Mouse (Mus musculus) intestine, embryonic 15.5 days (tissue): ENCODE results near the gene Wdr34. TPM values are rescaled to one million over a fixed set of nuclear protein-coding genes. Genes with fewer than 3 reads are reported as not detected.

ENCODE experiments used
- ATAC-seq: fragments of 200-750 bp; cut with Nextera tagmentation; 2 replicates; pipeline ENCODE4 v1.8.0; 2017; ENCODE audit warnings: moderate TSS enrichment, moderate library complexity
- H3K27ac ChIP-seq: fragments of 300-500 bp; sonication (generic); 2 replicates; pipeline ENCODE4 v1.5.1; 2015; ENCODE audit warnings: mild to moderate bottlenecking, inconsistent platforms
- H3K27me3 ChIP-seq: fragments of 300-500 bp; sonication (generic); replicated peaks from 2 replicates; pipeline ENCODE4 v1.6.1; 2015; ENCODE audit warnings: inconsistent platforms
- H3K36me3 ChIP-seq: fragments of 300-500 bp; sonication (generic); 2 replicates; pipeline ENCODE4 v1.6.1; 2015; ENCODE audit warnings: inconsistent platforms
- H3K4me1 ChIP-seq: fragments of 300-500 bp; sonication (generic); replicated peaks from 2 replicates; pipeline ENCODE4 v1.6.1; 2015; ENCODE audit warnings: inconsistent platforms
- H3K4me2 ChIP-seq: fragments of 300-500 bp; sonication (generic); replicated peaks from 2 replicates; pipeline ENCODE4 v1.6.1; 2015; ENCODE audit warnings: mild to moderate bottlenecking, inconsistent platforms
- H3K4me3 ChIP-seq: fragments of 300-500 bp; sonication (generic); replicated peaks from 2 replicates; pipeline ENCODE4 v1.5.1; 2015; ENCODE audit warnings: inconsistent platforms
- H3K9ac ChIP-seq: fragments of 300-500 bp; sonication (generic); 2 replicates; pipeline ENCODE4 v1.6.1; 2015; ENCODE audit warnings: inconsistent platforms
- H3K9me3 ChIP-seq: fragments of 300-500 bp; sonication (generic); 2 replicates; pipeline ENCODE4 v1.6.1; 2016; ENCODE audit warnings: inconsistent platforms
- WGBS: fragments of 180-500 bp; shearing (Covaris S2); methylation state at CpG from one replicate; pipeline ENCODE4 v1.1.7; 2015; 5-methylcytosine and 5-hydroxymethylcytosine counted together
- polyA plus RNA-seq: library from polyadenylated mRNA; unstranded; fragments of >200 nt; fragmentation: Nextera tagmentation; extraction: Ambion mirVana; gene quantifications from 2 replicates; pipeline ENCODE4 v1.2.1, GENCODE M21; 2015

Gene Wdr34
- polyA plus RNA-seq: 20.9 and 24.7 TPM in 2 replicates

DNA sequence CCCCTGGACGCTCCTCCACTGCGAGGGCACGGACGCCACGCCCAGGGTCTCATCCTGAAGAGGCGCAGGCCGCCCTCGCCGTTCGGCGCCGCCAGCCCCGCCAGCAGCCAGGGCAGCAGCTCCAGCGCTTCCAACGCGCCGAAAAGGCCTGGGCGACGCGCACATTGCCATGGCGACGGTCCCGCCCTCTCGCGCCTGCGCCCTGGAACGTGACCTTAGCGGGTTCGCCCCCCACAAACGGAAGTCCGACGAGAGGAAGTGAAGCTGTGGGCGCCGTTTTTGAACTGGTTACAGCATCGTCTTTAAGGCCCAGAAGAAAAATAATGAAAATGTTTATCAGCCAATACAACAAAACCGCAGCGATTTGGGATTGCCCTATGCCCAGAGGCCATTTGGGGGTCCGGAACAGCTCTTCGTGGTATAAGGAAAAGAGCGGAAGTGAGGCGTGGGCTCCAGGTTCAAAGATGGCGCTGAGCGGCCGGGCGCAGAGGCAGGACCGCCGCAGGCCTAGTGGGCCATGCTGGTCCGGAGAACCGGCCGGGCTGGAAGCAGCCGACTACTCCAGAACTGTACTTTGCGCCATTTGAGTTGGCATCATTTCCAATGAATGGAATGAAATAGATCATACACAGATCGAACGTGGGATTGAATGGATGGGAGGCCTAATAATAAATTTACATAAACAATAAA lies at the start of gene Wdr34:
Gene Wdr34 (minus strand): TSS at position 183 of the 690 bp plus-strand sequence.
- no peaks in the 10 kb centered on the region for H3K36me3 ChIP-seq
- no peaks in the 10 kb centered on the region for H3K27me3 ChIP-seq
- no peaks in the 10 kb centered on the region for H3K9me3 ChIP-seq
- H3K4me2 ChIP-seq: peak within 1 kb of the TSS; percentile 64
- under 1% methylated on average over 54 of the region's 54 CpGs for whole genome bisulfite sequencing
- ATAC-seq: peak; percentile 98
- no peaks in the 10 kb centered on the region for H3K4me1 ChIP-seq
- H3K4me3 ChIP-seq: peak within 1 kb of the TSS; percentile 65
- peak within 1 kb of the TSS; percentile 62 for H3K9ac ChIP-seq
- H3K27ac ChIP-seq: peak within 1 kb of the TSS; percentile 85

DNA sequence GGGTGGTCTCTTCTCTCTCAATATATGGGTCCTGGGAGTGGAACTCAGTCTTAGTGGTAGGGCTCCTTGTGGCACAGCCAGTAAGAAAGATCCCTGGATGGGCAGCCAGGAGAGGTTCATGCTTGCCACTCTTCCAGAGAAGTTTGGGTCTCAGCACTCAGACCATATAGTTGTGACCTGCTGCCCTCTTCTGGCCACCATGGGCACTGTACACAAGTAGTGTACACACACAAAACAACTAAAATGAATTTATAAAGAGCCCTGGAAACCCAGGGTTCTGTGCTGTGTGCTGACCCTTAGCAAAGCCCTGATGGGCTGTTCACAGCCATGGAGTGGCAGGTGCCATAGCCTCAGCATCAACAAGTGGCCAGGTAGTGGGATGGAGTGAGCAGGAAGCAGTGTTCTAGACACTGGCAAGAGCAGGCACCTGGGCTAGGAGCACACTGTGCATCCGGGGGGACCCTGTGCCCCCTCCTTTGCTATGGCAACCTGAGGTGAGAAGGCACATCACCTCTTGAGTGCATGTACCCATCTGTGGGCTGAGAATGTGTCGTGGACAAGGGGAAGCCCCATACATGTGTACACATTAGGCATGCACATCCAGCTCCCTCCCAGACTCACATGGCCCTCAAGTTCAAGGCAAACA lies 47.3 kb upstream of the Wdr34 start:
- whole genome bisulfite sequencing: 83% methylated on average over 2 of the region's 2 CpGs
- peaks cover 9% of the 10 kb centered on the region; the same call in 1 of the 2 replicates for H3K4me1 ChIP-seq
- 0 out of 2 replicates have a peak, but pooled peaks cover 12% of the 10 kb centered on the region for H3K36me3 ChIP-seq
- no peak overlapping the region for H3K9ac ChIP-seq
- H3K9me3 ChIP-seq: no peaks in the 10 kb centered on the region
- H3K27me3 ChIP-seq: no peaks in the 10 kb centered on the region
- H3K4me2 ChIP-seq: no peak overlapping the region
- no peak overlapping the region for H3K4me3 ChIP-seq
- no peak for ATAC-seq
- H3K27ac ChIP-seq: no peak overlapping the region

GRCm38 (mm10) chr2:30094208-30094588 lies 45.5 kb upstream of the Wdr34 start:
- 3% methylated on average over 13 of the region's 13 CpGs for WGBS
- H3K9me3 ChIP-seq: no peaks in the 10 kb centered on the region
- 0 out of 2 replicates have a peak, but pooled peaks cover 9% of the 10 kb centered on the region for H3K36me3 ChIP-seq
- peak overlapping the region; percentile 83 for H3K27ac ChIP-seq
- H3K4me3 ChIP-seq: peak overlapping the region; percentile 71
- no peaks in the 10 kb centered on the region for H3K27me3 ChIP-seq
- H3K4me2 ChIP-seq: peak overlapping the region; percentile 83
- peaks cover 9% of the 10 kb centered on the region; the same call in 1 of the 2 replicates for H3K4me1 ChIP-seq
- ATAC-seq: peak; percentile 6; the same call in 1 of the 2 replicates
- H3K9ac ChIP-seq: peak overlapping the region; percentile 70

DNA sequence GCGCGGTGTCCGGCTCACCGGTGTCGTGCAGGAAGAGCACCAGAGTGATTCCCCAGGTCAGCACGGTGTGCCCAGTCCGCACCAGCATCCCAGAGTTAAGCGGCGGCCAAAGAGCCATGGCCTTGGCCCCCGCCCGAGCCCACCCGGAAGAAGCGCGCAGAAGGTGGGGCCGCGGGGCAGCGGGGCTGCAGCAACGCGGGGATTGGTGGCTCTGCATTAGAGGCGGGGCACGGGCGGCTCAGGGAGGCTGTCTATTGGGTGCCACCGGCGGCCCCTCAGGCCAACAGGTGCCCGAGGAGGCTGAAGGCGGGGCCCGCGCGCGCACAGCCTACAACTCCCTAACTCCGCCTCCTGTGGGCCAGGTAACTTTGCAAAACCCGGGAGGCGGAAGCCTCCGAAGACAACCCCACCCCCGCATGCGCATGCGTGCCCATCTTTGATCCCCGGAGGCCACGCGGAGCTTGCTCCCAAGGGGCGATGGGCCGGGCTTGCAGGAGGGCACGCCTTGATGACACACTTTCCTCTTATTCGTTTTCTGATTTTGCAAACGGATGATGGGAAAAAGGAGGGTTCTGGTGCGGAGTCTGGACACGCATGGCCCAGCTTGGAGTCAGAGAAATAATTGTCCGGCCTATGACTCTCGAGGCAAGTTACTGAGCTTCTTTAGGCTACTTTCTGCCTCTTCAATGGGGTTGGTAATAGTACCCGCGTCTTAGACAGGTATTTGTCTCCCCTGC lies 45.0 kb upstream of the Wdr34 start, which contains the start of gene Zdhhc12:
Gene Zdhhc12 (minus strand): TSS at position 178 of the 737 bp plus-strand sequence.
- under 1% methylated on average over 51 of the region's 51 CpGs for WGBS
- Histone ChIP-seq H3K36me3 (0 out of 2 replicates have a peak, but pooled peaks cover 9% of the 10 kb centered on the region), H3K27me3 (no peaks in the 10 kb centered on the region), H3K27ac (peak within 1 kb of the TSS; percentile 83), H3K4me3 (peak within 1 kb of the TSS; percentile 71), H3K4me1 (peaks cover 9% of the 10 kb centered on the region; the same call in 1 of the 2 replicates), H3K4me2 (peak within 1 kb of the TSS; percentile 83), H3K9me3 (no peaks in the 10 kb centered on the region), H3K9ac (peak within 1 kb of the TSS; percentile 70)
- peak; percentile 98 for ATAC-seq

DNA sequence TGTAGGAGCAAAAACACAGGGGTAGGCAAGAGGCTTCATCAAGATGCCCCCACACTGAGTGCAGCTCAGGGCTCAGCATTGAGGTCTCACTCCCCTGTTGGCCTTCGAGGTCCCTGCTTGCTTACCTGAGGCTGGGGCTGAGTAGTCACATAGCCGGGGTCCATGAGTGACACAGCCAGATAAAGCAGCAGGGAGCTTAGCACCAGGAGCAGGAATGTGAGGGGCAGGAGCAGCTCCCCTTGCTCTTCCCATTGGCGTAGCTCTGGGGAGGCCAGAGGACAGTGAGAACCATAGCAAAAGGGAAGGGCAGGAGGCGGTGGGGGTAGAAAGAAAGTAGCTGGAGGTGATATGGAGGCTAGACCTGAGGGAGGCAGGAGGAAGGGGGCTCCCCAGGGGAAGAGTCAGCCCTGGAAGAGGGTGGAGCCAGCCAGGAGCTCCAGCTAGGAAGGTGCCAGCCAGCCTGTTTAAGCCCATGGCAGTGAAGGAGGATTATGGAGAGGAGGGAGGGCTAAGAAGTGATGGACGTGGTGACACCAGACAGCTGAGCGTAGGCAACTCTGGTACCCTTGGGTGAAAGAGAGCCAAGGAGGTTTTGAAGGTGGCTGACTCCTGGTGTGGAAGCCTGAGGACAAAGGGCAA lies 43.7 kb upstream of the Wdr34 start:
- Histone ChIP-seq H3K9me3 (no peaks in the 10 kb centered on the region), H3K36me3 (0 out of 2 replicates have a peak, but pooled peaks cover 9% of the 10 kb centered on the region), H3K9ac (peak overlapping the region; percentile 70), H3K4me2 (peak overlapping the region; percentile 83), H3K27me3 (no peaks in the 10 kb centered on the region), H3K27ac (peak overlapping the region; percentile 83; the same call in 1 of the 2 replicates), H3K4me1 (peaks cover 14% of the 10 kb centered on the region; the same call in 1 of the 2 replicates), H3K4me3 (peak overlapping the region; percentile 71)
- 46% methylated on average over 6 of the region's 6 CpGs for WGBS
- ATAC-seq: no peak

DNA sequence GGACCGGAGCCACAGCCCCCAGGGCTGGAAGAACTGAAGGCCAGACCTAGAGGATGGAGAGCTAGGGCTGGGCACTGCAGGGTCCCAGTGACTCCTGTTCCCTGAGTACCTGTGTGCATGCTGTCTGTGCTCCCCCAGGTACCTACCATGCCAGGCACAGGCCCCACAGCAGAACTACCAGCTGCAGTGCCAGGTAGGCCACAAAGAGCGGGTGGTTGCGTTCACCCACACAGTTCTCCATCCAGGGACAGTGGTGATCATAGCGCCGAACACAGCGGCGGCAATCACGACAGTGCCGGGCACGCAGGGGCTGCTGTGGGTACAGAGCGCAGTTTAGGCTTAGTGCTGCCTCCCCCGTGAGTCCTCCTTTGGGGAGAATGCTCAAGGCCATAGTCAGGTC lies 42.8 kb upstream of the Wdr34 start:
- Histone ChIP-seq H3K27ac (no peak overlapping the region), H3K36me3 (0 out of 2 replicates have a peak, but pooled peaks cover 13% of the 10 kb centered on the region), H3K9me3 (no peaks in the 10 kb centered on the region), H3K9ac (no peak overlapping the region), H3K4me2 (no peak overlapping the region), H3K4me1 (peaks cover 14% of the 10 kb centered on the region; the same call in 1 of the 2 replicates), H3K4me3 (no peak overlapping the region), H3K27me3 (no peaks in the 10 kb centered on the region)
- no peak for ATAC-seq
- WGBS: 95% methylated on average over 12 of the region's 12 CpGs

GRCm38 (mm10) chr2:30087310-30087709 lies 38.6 kb upstream of the Wdr34 start:
- WGBS: 89% methylated on average over 4 of the region's 4 CpGs
- H3K36me3 ChIP-seq: 0 out of 2 replicates have a peak, but pooled peaks cover 13% of the 10 kb centered on the region
- H3K4me1 ChIP-seq: peaks cover 10% of the 10 kb centered on the region; the same call in 1 of the 2 replicates
- no peak overlapping the region for H3K27ac ChIP-seq
- H3K9ac ChIP-seq: no peak overlapping the region
- no peak overlapping the region for H3K4me3 ChIP-seq
- H3K27me3 ChIP-seq: no peaks in the 10 kb centered on the region
- no peaks in the 10 kb centered on the region for H3K9me3 ChIP-seq
- no peak for ATAC-seq
- no peak overlapping the region for H3K4me2 ChIP-seq

DNA sequence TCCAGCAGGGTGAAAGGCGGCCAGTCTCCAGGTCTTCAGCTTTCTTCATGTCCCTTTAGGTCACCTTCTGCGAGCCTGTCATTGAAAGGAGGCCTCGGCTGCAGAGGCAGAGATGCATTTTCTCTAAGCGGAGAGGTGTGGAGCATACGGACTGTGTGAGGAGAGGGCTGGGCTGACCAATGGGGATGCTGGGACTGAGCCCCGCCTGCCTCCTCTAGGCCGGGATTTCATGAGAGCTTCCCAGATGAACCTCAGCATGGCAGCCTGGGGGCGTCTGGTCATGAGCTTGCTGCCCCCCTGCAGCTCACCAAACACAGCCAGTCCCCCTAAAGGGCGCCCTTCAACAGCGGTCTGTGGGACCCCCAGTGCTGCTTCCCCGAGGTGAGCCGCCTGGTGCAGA lies 36.0 kb upstream of the Wdr34 start:
- H3K4me1 ChIP-seq: 0 out of 2 replicates have a peak, but pooled peaks cover 10% of the 10 kb centered on the region
- H3K27ac ChIP-seq: no peak overlapping the region
- no peaks in the 10 kb centered on the region for H3K27me3 ChIP-seq
- H3K36me3 ChIP-seq: 0 out of 2 replicates have a peak, but pooled peaks cover 4% of the 10 kb centered on the region
- peak overlapping the region; percentile 20 for H3K4me3 ChIP-seq
- H3K9me3 ChIP-seq: no peaks in the 10 kb centered on the region
- H3K9ac ChIP-seq: peak overlapping the region; percentile 34
- H3K4me2 ChIP-seq: peak overlapping the region; percentile 57
- 23% methylated on average over 12 of the region's 12 CpGs for WGBS
- peak; percentile 57 for ATAC-seq

DNA sequence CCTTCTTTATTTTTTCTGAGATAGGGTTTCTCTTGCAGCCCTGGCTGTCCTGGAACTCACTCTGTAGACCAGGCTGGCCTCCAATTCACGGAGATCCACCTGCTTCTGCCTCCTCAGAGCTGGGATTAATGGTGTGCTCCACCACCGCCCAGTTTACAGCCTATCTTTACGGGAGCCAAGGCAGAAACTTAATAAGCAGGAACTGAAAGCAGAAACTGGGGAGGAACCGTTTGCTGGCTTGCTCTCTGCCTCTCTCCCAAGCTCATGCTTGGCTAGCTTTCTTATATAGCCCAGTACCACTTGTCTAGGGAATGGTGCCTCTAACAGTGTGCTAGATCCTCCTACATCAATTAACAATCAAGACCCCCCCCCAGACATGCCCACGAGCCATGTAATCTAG lies 35.4 kb upstream of the Wdr34 start:
- Histone ChIP-seq H3K4me1 (0 out of 2 replicates have a peak, but pooled peaks cover 12% of the 10 kb centered on the region), H3K4me3 (no peak overlapping the region), H3K9me3 (no peaks in the 10 kb centered on the region), H3K4me2 (peak overlapping the region; percentile 57; the same call in 1 of the 2 replicates), H3K27ac (no peak overlapping the region), H3K9ac (no peak overlapping the region), H3K27me3 (no peaks in the 10 kb centered on the region), H3K36me3 (0 out of 2 replicates have a peak, but pooled peaks cover 4% of the 10 kb centered on the region)
- no peak for ATAC-seq
- 57% methylated on average over 5 of the region's 5 CpGs for WGBS

DNA sequence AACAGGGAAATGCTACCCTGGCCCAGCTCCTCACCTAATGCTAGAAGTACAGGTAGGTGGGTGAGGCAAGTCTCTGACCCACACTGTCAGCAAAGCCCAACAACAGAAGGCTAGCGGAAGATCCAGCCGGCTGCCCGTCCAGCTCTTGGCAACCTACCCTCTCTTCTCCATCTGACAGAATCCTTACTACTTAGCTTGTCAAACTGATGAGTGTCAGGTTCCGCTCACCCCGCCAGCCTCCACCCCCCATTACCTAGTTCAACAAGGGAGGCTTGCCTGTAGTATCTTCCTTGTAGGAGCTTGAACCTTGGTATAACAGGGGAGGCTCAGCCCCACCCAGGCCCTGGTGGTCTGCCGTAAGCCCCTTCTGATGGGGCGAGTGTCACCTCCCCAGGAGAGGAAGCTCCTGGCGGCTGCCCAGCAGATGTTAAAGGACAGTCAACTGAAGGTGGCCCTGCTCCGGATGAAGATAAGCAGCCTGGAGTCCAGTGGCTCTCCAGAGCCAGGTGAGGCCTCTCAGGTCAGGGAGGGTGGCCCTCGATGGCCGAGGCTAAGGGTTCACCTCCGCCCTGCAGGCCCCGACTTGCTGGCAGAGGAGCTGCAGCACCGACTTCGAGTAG lies 31.6 kb upstream of the Wdr34 start:
- Histone ChIP-seq H3K36me3 (no peaks in the 10 kb centered on the region), H3K27ac (no peak overlapping the region), H3K9me3 (no peaks in the 10 kb centered on the region), H3K4me3 (no peak overlapping the region), H3K9ac (no peak overlapping the region), H3K4me2 (no peak overlapping the region), H3K27me3 (no peaks in the 10 kb centered on the region), H3K4me1 (peaks cover 21% of the 10 kb centered on the region)
- ATAC-seq: no peak
- WGBS: 86% methylated on average over 15 of the region's 15 CpGs

DNA sequence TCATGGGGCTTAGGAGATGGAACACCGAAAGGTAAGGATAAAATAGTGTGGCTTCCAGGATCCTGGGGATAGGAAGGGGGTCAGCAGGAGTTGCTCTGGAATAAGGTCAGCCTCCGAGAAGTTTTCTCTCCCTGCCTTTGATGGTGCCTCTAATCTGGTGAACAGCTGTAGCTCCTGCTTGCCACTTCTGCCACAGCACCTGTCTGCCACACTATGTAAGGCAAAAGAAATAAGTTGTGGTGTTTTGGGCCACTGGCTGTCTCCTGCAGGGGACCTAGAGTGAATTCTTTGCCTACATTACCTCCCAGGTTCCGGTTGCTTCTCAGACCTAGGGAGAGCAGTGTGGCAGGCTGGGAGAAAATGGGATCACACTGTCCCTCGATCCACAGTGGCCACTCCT lies 30.1 kb upstream of the Wdr34 start:
- H3K9ac ChIP-seq: peak overlapping the region; percentile 61; the same call in 1 of the 2 replicates
- no peaks in the 10 kb centered on the region for H3K27me3 ChIP-seq
- peaks cover 16% of the 10 kb centered on the region for H3K4me1 ChIP-seq
- peaks cover 3% of the 10 kb centered on the region; the same call in 1 of the 2 replicates for H3K36me3 ChIP-seq
- peak overlapping the region; percentile 56 for H3K4me3 ChIP-seq
- WGBS: 63% methylated on average over 4 of the region's 4 CpGs
- H3K4me2 ChIP-seq: peak overlapping the region; percentile 90
- H3K27ac ChIP-seq: peak overlapping the region; percentile 81
- ATAC-seq: no peak
- no peaks in the 10 kb centered on the region for H3K9me3 ChIP-seq
